Mouse (Mus musculus) stomach, postnatal 0 days (tissue): ENCODE measurements around the gene Pfn3.

ENCODE experiments used
- CTCF ChIP-seq: IDR thresholded peaks from 2 replicates; pipeline ENCODE4 v1.5.1; 2016; ENCODE audit warnings: antibody characterized with exemption, low read depth, mild to moderate bottlenecking, moderate library complexity
- EP300 ChIP-seq: optimal IDR thresholded peaks from 2 replicates; pipeline ENCODE3; 2016; ENCODE audit warnings: antibody characterized with exemption

DNA sequence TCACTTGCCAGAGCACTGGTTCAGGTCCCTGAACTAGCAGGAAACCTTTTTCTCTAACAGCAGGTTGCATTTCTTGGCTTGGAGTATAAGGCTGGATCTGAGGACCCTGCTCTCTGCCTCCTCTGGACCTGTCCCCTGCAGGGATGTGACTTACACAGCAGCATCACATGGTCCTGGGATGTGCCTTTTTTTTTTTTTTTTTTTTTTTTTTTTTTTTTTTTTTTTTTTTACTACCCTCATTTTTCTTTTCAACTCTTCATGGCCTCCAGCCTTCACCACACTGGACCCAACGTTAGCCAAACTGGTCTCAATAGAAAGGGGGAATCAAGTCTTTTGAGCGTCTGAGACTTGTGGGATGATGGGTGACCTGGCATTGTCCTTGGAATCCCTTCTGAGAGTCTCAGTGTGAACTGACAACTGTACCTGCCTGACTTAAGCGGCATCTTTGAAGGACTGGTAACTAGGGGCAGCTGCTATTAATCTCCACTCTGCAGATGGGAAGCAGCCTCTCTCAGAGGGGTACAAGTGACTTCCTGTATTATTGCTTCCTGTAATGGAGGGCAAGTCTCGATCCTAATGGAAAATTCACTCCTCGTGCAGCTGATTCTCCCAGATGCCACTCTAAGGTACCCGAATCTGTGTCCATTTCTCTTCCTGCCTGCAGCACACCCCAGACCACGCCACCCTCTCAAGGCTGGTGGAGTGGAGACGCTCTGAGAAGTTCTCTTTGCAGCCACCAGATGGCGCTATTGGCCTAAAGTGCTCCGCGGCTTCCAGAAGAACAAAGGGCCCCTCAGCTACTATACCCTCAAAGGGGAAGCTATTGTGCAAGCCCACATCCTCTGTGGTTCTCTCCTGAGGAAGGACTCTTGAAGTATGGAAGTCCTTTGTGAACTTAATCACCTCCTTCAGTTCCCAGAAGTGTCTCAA lies 9.9 kb downstream of the Pfn3 start:
- TF ChIP-seq CTCF (peak; percentile 95), EP300 (no peak)
